19 mouse cellular contexts compared by ENCODE assay signal in genomic region chr2:27123121-27123520, GRCm38 (mm10). TPM values are rescaled to one million over a fixed set of nuclear protein-coding genes. Genes with fewer than 3 reads are reported as not detected.
DNase-seq lines count a peak whose midpoint lies in the region; ATAC-seq and TF ChIP-seq lines count a peak whose summit lies in the region.
"Had no signal": no experiment of that assay in that cellular context is flagged by ENCODE, and none has a peak within 500 bp of the region (broad histone marks: within the 10 kb centered on the region; RNA-seq: fewer than 3 reads in every experiment).

No protein-coding gene starts in this region.

- H3K27ac ChIP-seq in heart, embryonic 10.5 days, result 0 out of 2 replicates have a peak overlapping the region, but pooled peaks have one; percentile 52
- H3K27ac ChIP-seq in lung, embryonic 14.5 days (ENCODE audit: low read depth), result no peak overlapping the region
- peak overlapping the region; percentile 80 for H3K27ac ChIP-seq in limb, embryonic 13.5 days
- H3K27ac ChIP-seq: heart, embryonic 13.5 days; liver, embryonic 15.5 days; macrophage; midbrain, embryonic 12.5 days had no signal

- no peak for DNase-seq in heart, embryonic 10.5 days (ENCODE audit: low spot score)
- no peak for DNase-seq in heart, postnatal 36 days
- no peak for DNase-seq in lung, embryonic 14.5 days
- DNase-seq in lung, postnatal 25 days (ENCODE audit: low spot score), result no peak
- peak; percentile 59 for DNase-seq in thymus, postnatal 4 days
- no peak for DNase-seq in spleen, postnatal 14 days (ENCODE audit: low spot score in 2 of 2)
- no peak for DNase-seq in urinary bladder, postnatal 10 days (ENCODE audit: low spot score)
- DNase-seq: adrenal gland, postnatal 36 days; cerebellum, postnatal 14 days had no signal

- 80% methylated on average over 4 of the region's 4 CpGs for WGBS in heart, embryonic 10.5 days
- 85% methylated on average over 4 of the region's 4 CpGs for WGBS in lung, embryonic 14.5 days
- 81% methylated on average over 4 of the region's 4 CpGs for WGBS in limb, embryonic 13.5 days

- H3K9me3 ChIP-seq in heart, embryonic 10.5 days, result no peaks in the 10 kb centered on the region
- H3K9me3 ChIP-seq in lung, embryonic 14.5 days (ENCODE audit: low read depth, low read length), result no peaks in the 10 kb centered on the region
- H3K9me3 ChIP-seq in limb, embryonic 13.5 days, result no peaks in the 10 kb centered on the region
- H3K9me3 ChIP-seq: forebrain, embryonic 12.5 days; heart, embryonic 13.5 days; hindbrain, embryonic 12.5 days; liver, embryonic 15.5 days; midbrain, embryonic 12.5 days had no signal

- no peak overlapping the region for H3K4me2 ChIP-seq in lung, embryonic 14.5 days
- no peak overlapping the region; the same call in 1 of the 2 replicates for H3K4me2 ChIP-seq in limb, embryonic 13.5 days (replicated peaks)
- H3K4me2 ChIP-seq: forebrain, embryonic 12.5 days; heart, embryonic 13.5 days; hindbrain, embryonic 12.5 days; liver, embryonic 15.5 days; midbrain, embryonic 12.5 days had no signal

- H3K27me3 ChIP-seq in heart, embryonic 10.5 days (ENCODE audit: insufficient read depth, poor library complexity, severe bottlenecking), result peaks cover 15% of the 10 kb centered on the region; the same call in 1 of the 2 replicates
- H3K27me3 ChIP-seq in lung, embryonic 14.5 days (ENCODE audit: insufficient read depth, low read length), result no peaks in the 10 kb centered on the region
- H3K27me3 ChIP-seq in limb, embryonic 13.5 days, result peaks cover 11% of the 10 kb centered on the region; the same call in 1 of the 2 replicates
- H3K27me3 ChIP-seq: forebrain, embryonic 12.5 days; midbrain, embryonic 12.5 days had no signal

- no peak overlapping the region for H3K4me3 ChIP-seq in heart, embryonic 10.5 days
- H3K4me3 ChIP-seq in lung, embryonic 14.5 days (ENCODE audit: low read depth, low read length), result no peak overlapping the region
- no peak overlapping the region for H3K4me3 ChIP-seq in limb, embryonic 13.5 days
- H3K4me3 ChIP-seq: forebrain, embryonic 12.5 days; heart, embryonic 13.5 days; hindbrain, embryonic 12.5 days; liver, embryonic 15.5 days; midbrain, embryonic 12.5 days had no signal

- peaks cover 56% of the 10 kb centered on the region for H3K4me1 ChIP-seq in heart, embryonic 10.5 days
- peaks cover 23% of the 10 kb centered on the region; the same call in 1 of the 2 replicates for H3K4me1 ChIP-seq in lung, embryonic 14.5 days (ENCODE audit: insufficient read depth)
- peaks cover 60% of the 10 kb centered on the region for H3K4me1 ChIP-seq in limb, embryonic 13.5 days
- H3K4me1 ChIP-seq: liver, embryonic 15.5 days had no signal

- no peak for ATAC-seq in lung, embryonic 14.5 days (ENCODE audit: insufficient read depth)
- ATAC-seq in limb, embryonic 13.5 days (ENCODE audit: low FRiP score, low read depth), result no peak
- ATAC-seq: Patski had no signal

- intact Hi-C loops in heart, postnatal 36 days (cut with DNase I), result no loop called here

- TF ChIP-seq CTCF in lung, embryonic 14.5 days (IDR thresholded peaks at IDR 0.05; ENCODE audit: low read depth), result 0 out of 2 replicates have a peak, but pooled peaks have one; percentile 22

- no peak overlapping the region for H3K9ac ChIP-seq in lung, embryonic 14.5 days
- no peak overlapping the region for H3K9ac ChIP-seq in limb, embryonic 13.5 days
- H3K9ac ChIP-seq: forebrain, embryonic 12.5 days; heart, embryonic 13.5 days; hindbrain, embryonic 12.5 days; liver, embryonic 15.5 days; midbrain, embryonic 12.5 days had no signal

- H3K36me3 ChIP-seq in heart, embryonic 10.5 days, result no peaks in the 10 kb centered on the region
- H3K36me3 ChIP-seq in lung, embryonic 14.5 days (ENCODE audit: insufficient read depth), result no peaks in the 10 kb centered on the region
- H3K36me3 ChIP-seq in limb, embryonic 13.5 days, result no peaks in the 10 kb centered on the region
- H3K36me3 ChIP-seq: forebrain, embryonic 12.5 days; heart, embryonic 13.5 days; hindbrain, embryonic 12.5 days; liver, embryonic 15.5 days; midbrain, embryonic 12.5 days had no signal

RNA-seq across cellular contexts. Expression of gene Fam163b, which starts 19.2 kb away (rescaled TPM):
- polyA plus RNA-seq in heart, embryonic 10.5 days (2016; fragmentation: Nextera tagmentation; extraction: Ambion mirVana), result 0.25 and 0.39 TPM in 2 replicates
- under 1 TPM; 0.19 to 0.43 TPM for total RNA-seq in heart, postnatal 36 days (2021)
- polyA plus RNA-seq in lung, embryonic 14.5 days (2014; fragmentation: Nextera tagmentation; extraction: Ambion mirVana), result 0.61 and 0.70 TPM in 2 replicates
- 0.46 and 0.52 TPM in 2 replicates for polyA plus RNA-seq in limb, embryonic 13.5 days (2015; fragmentation: Nextera tagmentation; extraction: Ambion mirVana)
- polyA plus RNA-seq: kidney, embryonic 14.5 days; liver, embryonic 15.5 days; macrophage; Patski; spleen, adult 2 months had no signal

RNA-seq across cellular contexts. Expression of gene Dbh, which starts 41.9 kb away (rescaled TPM):
- 0.21 and 0.69 TPM in 2 replicates for polyA plus RNA-seq in heart, embryonic 10.5 days (2016; fragmentation: Nextera tagmentation; extraction: Ambion mirVana)
- 1 to 10 TPM; 1.4 to 2.4 TPM for total RNA-seq in heart, postnatal 36 days (2021)
- polyA plus RNA-seq in lung, embryonic 14.5 days (2014; fragmentation: Nextera tagmentation; extraction: Ambion mirVana), result 0.20 and 0.75 TPM in 2 replicates
- 1.2 and 1.3 TPM in 2 replicates for polyA plus RNA-seq in limb, embryonic 13.5 days (2015; fragmentation: Nextera tagmentation; extraction: Ambion mirVana)
- polyA plus RNA-seq: forebrain, embryonic 12.5 days; kidney, embryonic 14.5 days; macrophage; Patski; spleen, adult 2 months had no signal

RNA-seq across cellular contexts. Expression of gene Adamtsl2, which starts 43.9 kb away (rescaled TPM):
- polyA plus RNA-seq in heart, embryonic 10.5 days (2016; fragmentation: Nextera tagmentation; extraction: Ambion mirVana), result 9.7 and 13.5 TPM in 2 replicates
- total RNA-seq in heart, postnatal 36 days (2021), result 10 to 100 TPM; 20.3 to 21.4 TPM
- 19.2 and 21.0 TPM in 2 replicates for polyA plus RNA-seq in lung, embryonic 14.5 days (2014; fragmentation: Nextera tagmentation; extraction: Ambion mirVana)
- 13.3 and 13.8 TPM in 2 replicates for polyA plus RNA-seq in limb, embryonic 13.5 days (2015; fragmentation: Nextera tagmentation; extraction: Ambion mirVana)
- polyA plus RNA-seq: macrophage had no signal

RNA-seq across cellular contexts. Expression of gene Mymk, which starts 51.1 kb away (rescaled TPM):
- polyA plus RNA-seq in heart, embryonic 10.5 days (2016; fragmentation: Nextera tagmentation; extraction: Ambion mirVana), result 0.09 TPM in 1 of 2 replicates, not detected in the other
- total RNA-seq in heart, postnatal 36 days (2021), result not detected
- polyA plus RNA-seq in lung, embryonic 14.5 days (2014; fragmentation: Nextera tagmentation; extraction: Ambion mirVana), result 0.17 and 0.18 TPM in 2 replicates
- 43.3 and 49.0 TPM in 2 replicates for polyA plus RNA-seq in limb, embryonic 13.5 days (2015; fragmentation: Nextera tagmentation; extraction: Ambion mirVana)
- total RNA-seq: adrenal gland, postnatal 36 days had no signal
- polyA plus RNA-seq: macrophage had no signal
